Mouse (Mus musculus) embryonic facial prominence, embryonic 14.5 days (tissue): Measurements from ENCODE around the gene Sv2b. TPM values are rescaled to one million over a fixed set of nuclear protein-coding genes. Genes with fewer than 3 reads are reported as not detected.

Experiments
- ATAC-seq: fragments of 200-750 bp; cut with Nextera tagmentation; 2 replicates; pipeline ENCODE4 v1.8.0; 2017; ENCODE audit warnings: low read depth, moderate number of reproducible peaks, moderate TSS enrichment
- DNase-seq: peaks from one replicate; pipeline ENCODE4 v3.0.0-alpha.2; 2015; ENCODE audit warnings: low spot score
- H3K27ac ChIP-seq: fragments of 300-500 bp; sonication (generic); replicated peaks from 2 replicates; pipeline ENCODE4 v1.5.1; 2014; ENCODE audit warnings: low read depth, mild to moderate bottlenecking, low read length, moderate library complexity
- H3K27me3 ChIP-seq: fragments of 300-500 bp; sonication (generic); replicated peaks from 2 replicates; pipeline ENCODE4 v1.6.1; 2014; ENCODE audit warnings: low read length; ENCODE audit not compliant: control insufficient read depth, insufficient read depth
- H3K36me3 ChIP-seq: fragments of 300-500 bp; sonication (generic); 2 replicates; pipeline ENCODE4 v1.6.1; 2014; ENCODE audit warnings: low read length, mixed read lengths; ENCODE audit not compliant: control insufficient read depth, insufficient read depth
- H3K4me1 ChIP-seq: fragments of 300-500 bp; sonication (generic); 2 replicates; pipeline ENCODE4 v1.6.1; 2014; ENCODE audit warnings: antibody characterized with exemption, low read length; ENCODE audit not compliant: control insufficient read depth, insufficient read depth
- H3K4me2 ChIP-seq: fragments of 300-500 bp; sonication (generic); 2 replicates; pipeline ENCODE4 v1.6.1; 2014; ENCODE audit warnings: low read depth, mild to moderate bottlenecking, low read length, moderate library complexity, mixed read lengths
- H3K4me3 ChIP-seq: fragments of 300-500 bp; sonication (generic); 2 replicates; pipeline ENCODE4 v1.5.1; 2014; ENCODE audit warnings: low read depth, mild to moderate bottlenecking, low read length
- H3K9ac ChIP-seq: fragments of 300-500 bp; sonication (generic); 2 replicates; pipeline ENCODE4 v1.6.1; 2014; ENCODE audit warnings: low read depth, mild to moderate bottlenecking, low read length, moderate library complexity, mixed read lengths
- H3K9me3 ChIP-seq: fragments of 300-500 bp; sonication (generic); 2 replicates; pipeline ENCODE4 v1.6.1; 2016; ENCODE audit warnings: low read length; ENCODE audit not compliant: control insufficient read depth
- WGBS: fragments of 180-500 bp; shearing (Covaris S2); extraction: QIAGEN DNeasy Blood & Tissue Kit; methylation state at CpG from one replicate; pipeline ENCODE4 v1.1.7; 2014; 5-methylcytosine and 5-hydroxymethylcytosine counted together
- polyA plus RNA-seq: library from polyadenylated mRNA; unstranded; fragments of >200 nt; fragmentation: Nextera tagmentation; extraction: Ambion mirVana; gene quantifications from 2 replicates; pipeline ENCODE4 v1.2.1, GENCODE M21; 2014

Sv2b gene
- polyA plus RNA-seq, 1 experiment from 2014 or later, result 2.9 TPM

- H3K36me3 ChIP-seq, result no peaks in the 10 kb centered on the region
- H3K27me3 ChIP-seq, result no peaks in the 10 kb centered on the region
- no peak for ATAC-seq
- H3K27ac ChIP-seq, result no peak overlapping the region
- DNase-seq, result no peak
- no peak overlapping the region for H3K9ac ChIP-seq
- no peak overlapping the region for H3K4me3 ChIP-seq
- WGBS, result 77% methylated on average over 3 of the region's 3 CpGs
- no peaks in the 10 kb centered on the region for H3K9me3 ChIP-seq
- no peaks in the 10 kb centered on the region for H3K4me1 ChIP-seq
- H3K4me2 ChIP-seq, result no peak overlapping the region
Observed at GRCm38 (mm10) chr7:75175042-75175441, 134.0 kb downstream of the Sv2b start.

GRCm38 (mm10) chr7:75167481-75167880 lies 141.6 kb downstream of the Sv2b start:
- Histone ChIP-seq H3K4me3 (no peak overlapping the region), H3K27me3 (no peaks in the 10 kb centered on the region), H3K36me3 (no peaks in the 10 kb centered on the region), H3K9ac (no peak overlapping the region), H3K4me2 (no peak overlapping the region), H3K9me3 (no peaks in the 10 kb centered on the region), H3K4me1 (no peaks in the 10 kb centered on the region), H3K27ac (no peak overlapping the region)
- WGBS, result 87% methylated on average over 3 of the region's 3 CpGs
- DNase-seq (no peak), ATAC-seq (no peak)

- H3K36me3 ChIP-seq, result no peaks in the 10 kb centered on the region
- no peak overlapping the region for H3K4me2 ChIP-seq
- H3K9ac ChIP-seq, result no peak overlapping the region
- H3K4me3 ChIP-seq, result no peak overlapping the region
- 67% methylated on average over 1 of the region's 1 CpGs for WGBS
- ATAC-seq (no peak), DNase-seq (no peak)
- no peaks in the 10 kb centered on the region for H3K9me3 ChIP-seq
- H3K4me1 ChIP-seq, result peaks cover 8% of the 10 kb centered on the region
- H3K27me3 ChIP-seq, result no peaks in the 10 kb centered on the region
- no peak overlapping the region for H3K27ac ChIP-seq
Observed at GRCm38 (mm10) chr7:75147174-75147573, 161.9 kb downstream of the Sv2b start.

- no peak overlapping the region for H3K9ac ChIP-seq
- DNase-seq (no peak), ATAC-seq (no peak)
- no peak overlapping the region for H3K27ac ChIP-seq
- 40% methylated on average over 2 of the region's 2 CpGs for WGBS
- no peaks in the 10 kb centered on the region for H3K9me3 ChIP-seq
- H3K36me3 ChIP-seq, result no peaks in the 10 kb centered on the region
- peaks cover 14% of the 10 kb centered on the region for H3K4me1 ChIP-seq
- H3K4me2 ChIP-seq, result 0 out of 2 replicates have a peak overlapping the region, but pooled peaks have one; percentile 60
- H3K27me3 ChIP-seq, result no peaks in the 10 kb centered on the region
- no peak overlapping the region for H3K4me3 ChIP-seq
Observed at GRCm38 (mm10) chr7:75142800-75143199, 166.3 kb downstream of the Sv2b start.

- Histone ChIP-seq H3K4me1 (peaks cover 14% of the 10 kb centered on the region), H3K27ac (peak overlapping the region; percentile 49; the same call in 1 of the 2 replicates), H3K36me3 (no peaks in the 10 kb centered on the region), H3K9ac (peak overlapping the region; percentile 34; the same call in 1 of the 2 replicates), H3K4me3 (peak overlapping the region; percentile 30), H3K9me3 (no peaks in the 10 kb centered on the region), H3K27me3 (no peaks in the 10 kb centered on the region), H3K4me2 (peak overlapping the region; percentile 60)
- peak; percentile 79 for ATAC-seq
- WGBS, result 6% methylated on average over 17 of the region's 17 CpGs
- DNase-seq, result peak; percentile 83
Observed at GRCm38 (mm10) chr7:75141919-75142700, 167.0 kb downstream of the Sv2b start.

GRCm38 (mm10) chr7:75139306-75139705 lies 169.8 kb downstream of the Sv2b start:
- DNase-seq (no peak), ATAC-seq (no peak)
- Histone ChIP-seq H3K27ac (no peak overlapping the region), H3K9ac (no peak overlapping the region), H3K9me3 (no peaks in the 10 kb centered on the region), H3K4me1 (peaks cover 14% of the 10 kb centered on the region), H3K4me3 (no peak overlapping the region), H3K27me3 (no peaks in the 10 kb centered on the region), H3K4me2 (no peak overlapping the region), H3K36me3 (no peaks in the 10 kb centered on the region)
- WGBS, result 85% methylated on average over 2 of the region's 2 CpGs

- Histone ChIP-seq H3K27ac (no peak overlapping the region), H3K4me2 (no peak overlapping the region), H3K4me1 (no peaks in the 10 kb centered on the region), H3K9ac (no peak overlapping the region), H3K36me3 (no peaks in the 10 kb centered on the region), H3K4me3 (no peak overlapping the region), H3K27me3 (no peaks in the 10 kb centered on the region), H3K9me3 (no peaks in the 10 kb centered on the region)
- ATAC-seq, result peak; percentile 60
- WGBS, result 28% methylated on average over 13 of the region's 15 CpGs
- DNase-seq, result peak; percentile 57
Observed at GRCm38 (mm10) chr7:75134710-75135617, 174.1 kb downstream of the Sv2b start.

GRCm38 (mm10) chr7:75128036-75128435 lies 181.0 kb downstream of the Sv2b start:
- Histone ChIP-seq H3K4me1 (peaks cover 4% of the 10 kb centered on the region), H3K36me3 (no peaks in the 10 kb centered on the region), H3K27me3 (no peaks in the 10 kb centered on the region), H3K4me3 (no peak overlapping the region), H3K4me2 (no peak overlapping the region), H3K9ac (no peak overlapping the region), H3K27ac (no peak overlapping the region), H3K9me3 (no peaks in the 10 kb centered on the region)
- no peak for ATAC-seq
- WGBS, result 96% methylated on average over 4 of the region's 4 CpGs
- no peak for DNase-seq
